Mouse (Mus musculus) ES-E14 (cell line): ENCODE measurements at regions not wholly inside any gene's neighbourhood (a gene's known extent, or its start where the extent isn't known, plus 50 kb on each side); places are given as distances from the start of the nearest gene placed in this dataset.

ENCODE experiments used
- CHD2 ChIP-seq: IDR thresholded peaks from 2 replicates; pipeline ENCODE4 v1.6.1; 2014; ENCODE audit warnings: mild to moderate bottlenecking, low read depth, low read length, inconsistent platforms
- HCFC1 ChIP-seq: IDR thresholded peaks from 2 replicates; pipeline ENCODE4 v1.6.1; 2012; ENCODE audit warnings: low read length, inconsistent platforms, borderline replicate concordance; ENCODE audit not compliant: insufficient read depth
- ZC3H11A ChIP-seq: IDR thresholded peaks from 2 replicates; pipeline ENCODE4 v1.6.1; 2012; ENCODE audit warnings: low read depth, mild to moderate bottlenecking, inconsistent platforms, low read length, borderline replicate concordance

GRCm38 (mm10) chr9:27685325-27685724 lies 105.2 kb upstream of the Opcml start:
- TF ChIP-seq HCFC1 = no peak
- no peak for TF ChIP-seq ZC3H11A
- no peak for TF ChIP-seq CHD2
